Mouse (Mus musculus) embryonic facial prominence, embryonic 11.5 days (tissue): ENCODE measurements around the gene Elmo1. TPM values are rescaled to one million over a fixed set of nuclear protein-coding genes. Genes with fewer than 3 reads are reported as not detected.

Experiments used
- ATAC-seq: fragments of 200-750 bp; cut with Nextera tagmentation; replicated peaks from 2 replicates; pipeline ENCODE4 v1.8.0; 2017; ENCODE audit warnings: low read depth; ENCODE audit not compliant: insufficient number of reproducible peaks, low FRiP score, low TSS enrichment
- DNase-seq: peaks from one replicate; pipeline ENCODE4 v3.0.0-alpha.2; 2015; ENCODE audit warnings: low spot score
- H3K27ac ChIP-seq: fragments of 300-500 bp; sonication (generic); replicated peaks from 2 replicates; pipeline ENCODE4 v1.5.1; 2014; ENCODE audit warnings: mild to moderate bottlenecking, low read depth, low read length, control low read depth
- H3K27me3 ChIP-seq: fragments of 300-500 bp; sonication (generic); 2 replicates; pipeline ENCODE4 v1.6.1; 2014; ENCODE audit warnings: mild to moderate bottlenecking, low read length, moderate library complexity, mixed read lengths; ENCODE audit not compliant: control insufficient read depth, insufficient read depth
- H3K36me3 ChIP-seq: fragments of 300-500 bp; sonication (generic); replicated peaks from 2 replicates; pipeline ENCODE4 v1.6.1; 2014; ENCODE audit warnings: low read depth, mild to moderate bottlenecking, low read length, moderate library complexity, mixed read lengths; ENCODE audit not compliant: control insufficient read depth, insufficient read depth
- H3K4me1 ChIP-seq: fragments of 300-500 bp; sonication (generic); 2 replicates; pipeline ENCODE4 v1.6.1; 2014; ENCODE audit warnings: low read length, mixed read lengths; ENCODE audit not compliant: control insufficient read depth, insufficient read depth
- H3K4me2 ChIP-seq: fragments of 300-500 bp; sonication (generic); 2 replicates; pipeline ENCODE4 v1.6.1; 2014; ENCODE audit warnings: low read depth, mild to moderate bottlenecking, control low read depth, low read length, moderate library complexity
- H3K4me3 ChIP-seq: fragments of 300-500 bp; sonication (generic); 2 replicates; pipeline ENCODE4 v1.5.1; 2014; ENCODE audit warnings: low read depth, low read length, control low read depth
- H3K9ac ChIP-seq: fragments of 300-500 bp; sonication (generic); replicated peaks from 2 replicates; pipeline ENCODE4 v1.6.1; 2014; ENCODE audit warnings: mild to moderate bottlenecking, control low read depth, low read length
- H3K9me3 ChIP-seq: fragments of 300-500 bp; sonication (generic); replicated peaks from 2 replicates; pipeline ENCODE4 v1.6.1; 2016; ENCODE audit warnings: mild to moderate bottlenecking, low read length, inconsistent platforms, mixed read lengths; ENCODE audit not compliant: control insufficient read depth
- WGBS: fragments of 180-500 bp; shearing (Covaris S2); extraction: QIAGEN DNeasy Blood & Tissue Kit; methylation state at CpG from one replicate; pipeline ENCODE4 v1.1.7; 2014; 5-methylcytosine and 5-hydroxymethylcytosine counted together
- polyA plus RNA-seq: library from polyadenylated mRNA; unstranded; fragments of >200 nt; fragmentation: Nextera tagmentation; extraction: Ambion mirVana; gene quantifications from 2 replicates; pipeline ENCODE4 v1.2.1, GENCODE M21; 2014

Gene Elmo1
- polyA plus RNA-seq, 1 experiment from 2014 or later = 8.8 TPM

DNA sequence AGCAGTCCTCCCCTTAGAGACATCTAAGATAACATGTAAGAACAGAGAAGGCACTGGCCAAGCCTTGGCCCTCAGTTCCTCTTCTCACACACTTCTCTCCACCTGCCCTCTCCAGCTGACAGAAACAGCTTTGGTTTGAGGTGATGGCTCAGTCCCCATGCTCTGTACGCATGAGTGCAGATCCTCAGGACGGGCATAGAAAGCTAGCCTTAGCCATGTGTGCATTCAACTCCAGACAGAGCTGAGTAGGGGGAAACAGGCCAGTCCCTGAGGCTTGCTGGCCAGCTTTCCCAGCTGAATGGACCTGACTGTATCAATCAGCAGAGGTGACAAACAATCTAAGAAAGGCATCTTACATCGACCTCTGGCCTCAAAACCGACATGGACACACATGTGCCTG, 435.4 kb downstream of the Elmo1 start:
- no peak for DNase-seq
- Histone ChIP-seq H3K4me1 (no peaks in the 10 kb centered on the region), H3K9me3 (no peaks in the 10 kb centered on the region), H3K4me3 (no peak overlapping the region), H3K27me3 (no peaks in the 10 kb centered on the region), H3K9ac (no peak overlapping the region), H3K36me3 (no peaks in the 10 kb centered on the region), H3K27ac (no peak overlapping the region), H3K4me2 (no peak overlapping the region)
- ATAC-seq = no peak
- WGBS = 74% methylated on average over 4 of the region's 4 CpGs

DNA sequence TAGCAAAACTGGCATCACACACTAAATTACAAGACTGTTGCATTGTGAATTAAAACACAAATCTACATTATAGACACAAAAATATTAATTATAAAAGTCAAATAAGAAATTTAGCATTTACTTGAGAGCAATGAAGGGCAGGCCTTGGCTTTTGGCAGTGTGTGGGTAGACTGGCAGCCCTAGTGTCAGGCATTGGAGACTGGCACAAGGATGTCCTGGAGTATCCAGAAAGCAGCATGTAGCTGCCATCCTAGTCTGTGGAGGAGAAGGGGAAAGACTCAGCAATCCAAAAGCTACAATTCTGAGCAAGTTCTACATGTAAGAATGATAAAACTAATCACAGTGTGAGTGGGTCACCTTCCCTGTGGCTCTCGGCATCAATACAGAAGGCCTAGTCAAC, 446.7 kb downstream of the Elmo1 start:
- H3K36me3 ChIP-seq = no peaks in the 10 kb centered on the region
- no peaks in the 10 kb centered on the region for H3K9me3 ChIP-seq
- no peak overlapping the region for H3K27ac ChIP-seq
- H3K4me2 ChIP-seq = no peak overlapping the region
- H3K9ac ChIP-seq = no peak overlapping the region
- H3K27me3 ChIP-seq = no peaks in the 10 kb centered on the region
- WGBS = 96% methylated on average over 1 of the region's 1 CpGs
- DNase-seq (no peak), ATAC-seq (no peak)
- H3K4me3 ChIP-seq = no peak overlapping the region
- no peaks in the 10 kb centered on the region for H3K4me1 ChIP-seq

DNA sequence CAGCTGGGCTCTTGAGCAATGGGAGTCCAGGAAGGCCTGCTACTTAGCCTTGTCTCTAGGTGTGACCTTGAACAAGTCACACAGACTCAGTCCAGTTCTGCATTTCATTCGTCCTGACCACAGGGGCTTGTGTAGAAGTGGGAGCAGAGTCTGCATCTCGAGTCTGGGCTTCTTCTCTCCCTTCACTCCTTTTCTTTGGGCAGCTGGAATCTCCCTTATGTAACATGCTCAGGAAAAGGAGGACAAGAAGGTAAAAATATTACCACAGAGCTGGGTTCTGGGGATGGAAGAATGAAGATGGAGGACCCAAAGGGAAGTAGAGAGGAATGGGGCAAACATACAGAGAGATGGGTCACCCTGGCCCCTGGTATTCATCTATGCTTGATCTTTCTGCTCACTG, 447.1 kb downstream of the Elmo1 start:
- no peaks in the 10 kb centered on the region for H3K4me1 ChIP-seq
- WGBS = 78% methylated on average over 2 of the region's 2 CpGs
- no peaks in the 10 kb centered on the region for H3K36me3 ChIP-seq
- no peak for ATAC-seq
- no peak overlapping the region for H3K9ac ChIP-seq
- H3K27ac ChIP-seq = no peak overlapping the region
- no peaks in the 10 kb centered on the region for H3K27me3 ChIP-seq
- DNase-seq = no peak
- H3K4me2 ChIP-seq = no peak overlapping the region
- H3K4me3 ChIP-seq = no peak overlapping the region
- no peaks in the 10 kb centered on the region for H3K9me3 ChIP-seq

DNA sequence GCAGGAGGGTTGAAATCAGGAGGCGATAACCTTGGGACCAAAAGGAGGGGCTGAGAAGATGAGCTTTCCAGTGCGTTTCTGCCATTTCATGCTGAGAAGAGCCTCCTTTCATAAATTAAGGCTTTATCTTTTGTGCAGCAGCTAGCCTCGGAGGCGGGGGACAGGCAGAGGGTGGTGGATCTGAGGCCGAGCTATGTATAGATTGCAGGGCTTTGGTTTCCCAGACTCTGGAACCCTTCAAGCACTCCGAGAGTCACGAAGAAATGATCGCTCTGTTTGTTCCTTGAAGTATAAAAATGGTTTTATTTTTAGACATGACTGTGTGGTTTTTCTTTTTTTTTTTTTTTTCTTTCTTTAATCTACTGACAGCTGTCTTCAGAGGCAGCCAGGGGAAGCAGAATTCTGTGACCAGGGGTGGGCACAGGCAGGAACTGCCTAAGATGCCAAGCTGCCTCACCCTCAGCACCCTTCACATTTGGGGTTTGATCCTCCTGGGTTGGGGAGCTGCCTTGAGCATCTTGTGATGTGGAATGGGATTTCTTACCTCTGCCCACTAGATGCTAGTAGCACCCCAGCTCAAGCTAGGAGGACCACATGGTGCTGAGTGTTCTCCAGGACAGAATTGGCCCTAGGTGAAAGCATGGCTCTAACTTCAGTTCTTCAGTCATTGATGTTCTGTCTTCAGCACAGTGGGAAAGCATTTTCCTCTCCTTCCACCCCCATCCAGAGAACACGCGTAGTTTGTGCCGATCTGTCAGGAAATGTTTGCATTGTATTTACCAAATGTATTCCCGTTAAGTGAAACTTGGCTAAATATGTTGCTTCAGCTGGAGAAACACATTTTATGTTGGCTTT, 448.0 kb downstream of the Elmo1 start:
- ATAC-seq (no peak), DNase-seq (no peak)
- Histone ChIP-seq H3K4me2 (no peak overlapping the region), H3K36me3 (no peaks in the 10 kb centered on the region), H3K27ac (no peak overlapping the region), H3K4me1 (no peaks in the 10 kb centered on the region), H3K4me3 (no peak overlapping the region), H3K9me3 (no peaks in the 10 kb centered on the region), H3K27me3 (no peaks in the 10 kb centered on the region), H3K9ac (no peak overlapping the region)
- WGBS = 81% methylated on average over 12 of the region's 12 CpGs

DNA sequence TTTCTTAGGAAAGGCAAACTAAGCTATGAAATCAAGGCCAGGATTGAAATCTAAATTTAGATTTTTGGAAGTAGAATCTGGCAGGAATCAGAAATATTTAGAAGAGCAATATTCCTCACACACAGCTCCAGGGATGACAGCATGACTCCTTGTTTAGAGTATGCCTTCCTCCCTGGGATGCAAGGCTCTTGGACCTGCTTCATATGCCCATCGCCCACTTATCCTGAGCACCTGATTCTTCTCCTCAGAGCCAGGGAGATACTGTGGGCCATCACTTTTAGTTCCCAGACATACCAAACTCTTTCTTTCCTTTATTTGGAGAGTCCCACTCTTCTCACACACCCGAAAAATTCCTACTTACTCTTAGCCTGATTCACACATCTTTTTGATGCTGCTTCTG, 449.2 kb downstream of the Elmo1 start:
- Histone ChIP-seq H3K27ac (no peak overlapping the region), H3K9me3 (no peaks in the 10 kb centered on the region), H3K36me3 (no peaks in the 10 kb centered on the region), H3K9ac (no peak overlapping the region), H3K4me1 (no peaks in the 10 kb centered on the region), H3K4me2 (no peak overlapping the region), H3K27me3 (no peaks in the 10 kb centered on the region), H3K4me3 (no peak overlapping the region)
- DNase-seq = no peak
- WGBS = 81% methylated on average over 2 of the region's 2 CpGs
- no peak for ATAC-seq

DNA sequence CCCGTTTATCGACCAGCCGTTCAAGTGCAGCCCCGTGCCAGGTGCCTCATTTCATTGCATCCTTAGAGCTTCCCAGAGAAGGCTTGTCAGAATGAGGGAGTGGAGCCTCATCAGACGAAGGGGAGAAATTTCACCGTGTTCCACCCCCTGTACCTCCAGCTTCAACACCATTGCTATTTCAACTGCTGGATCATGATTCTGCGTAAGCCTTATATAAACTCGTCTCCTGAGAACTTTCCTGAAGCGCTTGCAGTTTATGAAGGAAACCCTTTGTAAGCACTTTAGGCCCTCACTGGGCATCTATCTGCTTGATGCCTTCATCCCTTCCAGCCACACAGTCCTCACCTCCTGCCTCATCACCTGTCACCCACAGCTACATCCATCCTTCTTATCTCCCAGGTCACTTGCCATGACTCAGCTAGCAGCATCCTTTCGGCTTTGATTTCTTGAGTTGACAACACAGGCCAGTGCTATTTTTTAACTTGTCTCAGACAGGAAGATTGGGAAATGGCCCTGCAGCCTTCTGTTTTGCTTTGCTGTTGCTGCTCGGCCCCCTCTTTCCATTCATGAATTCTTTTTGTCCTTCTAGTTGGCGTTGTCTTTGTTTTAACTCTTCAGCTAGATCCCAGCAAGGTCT, 456.3 kb downstream of the Elmo1 start:
- Histone ChIP-seq H3K27me3 (no peaks in the 10 kb centered on the region), H3K9me3 (no peaks in the 10 kb centered on the region), H3K4me3 (no peak overlapping the region), H3K9ac (no peak overlapping the region), H3K4me2 (no peak overlapping the region), H3K4me1 (no peaks in the 10 kb centered on the region), H3K27ac (no peak overlapping the region), H3K36me3 (no peaks in the 10 kb centered on the region)
- 86% methylated on average over 12 of the region's 12 CpGs for WGBS
- DNase-seq (no peak), ATAC-seq (no peak)

DNA sequence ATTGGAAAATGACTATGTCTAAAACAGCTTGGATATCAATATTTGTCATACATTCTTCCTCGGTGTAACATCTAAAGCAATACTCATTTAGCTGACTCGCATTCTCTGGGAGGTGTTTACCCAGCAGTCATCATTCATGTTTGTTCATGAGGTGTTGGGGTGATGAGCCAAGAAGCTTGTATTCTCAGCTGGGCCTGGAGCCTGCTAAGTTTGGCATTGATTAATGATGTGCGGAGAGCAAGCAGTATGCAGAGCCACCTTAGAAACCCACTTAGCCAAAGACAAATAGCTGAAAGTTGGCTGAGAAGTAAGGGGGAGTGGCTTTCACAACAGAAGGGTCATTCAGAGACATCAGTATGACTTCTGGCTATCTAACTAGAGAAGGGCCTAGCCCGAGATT, 459.6 kb downstream of the Elmo1 start:
- Histone ChIP-seq H3K4me3 (no peak overlapping the region), H3K36me3 (no peaks in the 10 kb centered on the region), H3K4me2 (no peak overlapping the region), H3K4me1 (no peaks in the 10 kb centered on the region), H3K9me3 (no peaks in the 10 kb centered on the region), H3K27me3 (no peaks in the 10 kb centered on the region), H3K27ac (no peak overlapping the region), H3K9ac (no peak overlapping the region)
- WGBS = 86% methylated on average over 4 of the region's 4 CpGs
- DNase-seq (no peak), ATAC-seq (no peak)

DNA sequence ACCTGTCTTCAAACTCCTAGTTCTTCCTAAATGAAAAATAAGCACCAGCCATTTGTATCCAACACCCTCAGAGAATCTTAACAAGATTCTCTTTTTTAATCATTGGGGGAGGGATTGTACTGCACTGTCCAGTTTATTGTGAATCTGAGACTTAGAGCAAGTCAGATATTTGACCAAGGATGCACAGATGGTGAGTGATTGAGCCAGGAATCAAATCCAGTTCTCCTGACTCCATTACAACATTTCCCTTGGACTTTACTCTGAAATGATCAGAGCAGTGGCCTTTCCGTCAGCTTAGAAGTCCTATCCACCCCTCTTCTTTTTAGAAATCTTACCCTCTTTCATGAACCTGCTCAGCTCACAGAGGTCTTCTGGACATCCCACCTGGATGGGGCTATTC, 461.2 kb downstream of the Elmo1 start:
- Histone ChIP-seq H3K9ac (no peak overlapping the region), H3K4me2 (no peak overlapping the region), H3K27me3 (no peaks in the 10 kb centered on the region), H3K27ac (no peak overlapping the region), H3K4me3 (no peak overlapping the region), H3K9me3 (no peaks in the 10 kb centered on the region), H3K36me3 (no peaks in the 10 kb centered on the region), H3K4me1 (no peaks in the 10 kb centered on the region)
- WGBS = 92% methylated on average over 1 of the region's 1 CpGs
- ATAC-seq (no peak), DNase-seq (no peak)
